Mouse (Mus musculus): ENCODE results near the gene Cpped1.

- TF ChIP-seq NANOG (IDR thresholded peaks at IDR 0.05; ENCODE audit: borderline replicate concordance, low read length), result no peak
- TF ChIP-seq CTCF (conservative IDR thresholded peaks at IDR 0.05; ENCODE audit: low read length), result no peak
- TF ChIP-seq POU5F1 (IDR thresholded peaks at IDR 0.05; ENCODE audit: borderline replicate concordance, low read length), result no peak
Observed at GRCm38 (mm10) chr16:11754136-11754535, 155.1 kb downstream of the Cpped1 start.

All from E14TG2a.4 (cell line).